Mouse (Mus musculus): ENCODE data around the gene Rhbdd3.

DNA sequence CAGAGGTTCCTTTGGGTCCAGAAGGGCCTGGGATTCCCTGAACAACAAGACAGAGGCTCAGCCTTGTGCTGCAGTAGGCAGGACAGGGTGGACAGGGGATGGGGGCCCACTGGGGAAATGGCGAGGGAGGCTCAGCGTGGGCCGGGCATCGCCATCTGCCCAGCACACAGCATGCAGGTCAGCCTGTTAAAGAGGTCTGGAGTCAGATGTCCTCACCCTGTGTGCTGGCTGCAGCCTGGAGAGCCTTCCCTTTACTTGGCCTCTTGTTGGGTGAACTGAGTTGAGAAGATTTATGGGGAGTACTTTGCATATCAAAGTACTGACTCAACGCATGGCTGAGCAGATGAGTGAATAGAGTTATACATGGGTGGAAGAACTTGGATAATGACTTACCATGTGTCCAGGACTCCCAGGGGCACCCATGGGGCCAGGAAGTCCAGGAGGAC, 30.3 kb downstream of the Rhbdd3 start:
- TF ChIP-seq EP300 (IDR thresholded peaks at IDR 0.05; ENCODE audit: low read depth), result no peak
- TF ChIP-seq CTCF (IDR thresholded peaks at IDR 0.05; ENCODE audit: low read depth), result no peak

All from liver, postnatal 0 days (tissue).